Mouse (Mus musculus) liver, adult (tissue): ENCODE results near the gene Col20a1.

Experiments
- GATA4 ChIP-seq: IDR thresholded peaks from 2 replicates; pipeline ENCODE4 v1.6.1; 2014; ENCODE audit warnings: mild to moderate bottlenecking, low read length; ENCODE audit not compliant: insufficient replicate concordance

Gene Col20a1

GRCm38 (mm10) chr2:181038644-181039355, 52.5 kb downstream of the Col20a1 start:
- TF ChIP-seq GATA4: no peak

GRCm38 (mm10) chr2:181039356-181039680, 53.0 kb downstream of the Col20a1 start:
- no peak for TF ChIP-seq GATA4

GRCm38 (mm10) chr2:181041941-181042340, 55.6 kb downstream of the Col20a1 start:
- no peak for TF ChIP-seq GATA4

GRCm38 (mm10) chr2:181042376-181042775, 56.0 kb downstream of the Col20a1 start:
- TF ChIP-seq GATA4: no peak

- no peak for TF ChIP-seq GATA4
Observed at GRCm38 (mm10) chr2:181043437-181043836, 57.1 kb downstream of the Col20a1 start, which contains the start of gene Chrna4. Gene Chrna4, minus strand, starts transcription at chr2:181043546.

GRCm38 (mm10) chr2:181044001-181044400, 57.7 kb downstream of the Col20a1 start:
- no peak for TF ChIP-seq GATA4

- TF ChIP-seq GATA4: no peak
Observed at GRCm38 (mm10) chr2:181048252-181048945, 62.1 kb downstream of the Col20a1 start.

GRCm38 (mm10) chr2:181048986-181049385, 62.7 kb downstream of the Col20a1 start:
- no peak for TF ChIP-seq GATA4

- TF ChIP-seq GATA4: no peak
Observed at GRCm38 (mm10) chr2:181052171-181052570, 65.8 kb downstream of the Col20a1 start.

GRCm38 (mm10) chr2:181057341-181057740, 71.0 kb downstream of the Col20a1 start:
- no peak for TF ChIP-seq GATA4

- TF ChIP-seq GATA4: no peak
Observed at GRCm38 (mm10) chr2:181058193-181058592, 71.9 kb downstream of the Col20a1 start.

- TF ChIP-seq GATA4: no peak
Observed at GRCm38 (mm10) chr2:181060127-181060526, 73.8 kb downstream of the Col20a1 start.

GRCm38 (mm10) chr2:181065827-181066226, 79.5 kb downstream of the Col20a1 start:
- no peak for TF ChIP-seq GATA4
